Mouse (Mus musculus) bone marrow macrophage, adult 2 months (primary cell): Measurements from ENCODE around the gene Rsad2. TPM values are rescaled to one million over a fixed set of nuclear protein-coding genes. Genes with fewer than 3 reads are reported as not detected.
"Not testable (repeated sequence)": the region's sequence is repeated elsewhere in the genome, so short reads cannot be mapped to it uniquely, and the experiment has no call there.

ENCODE experiments used
- H3K27ac ChIP-seq: 2 replicates; pipeline ENCODE4 v1.5.1; 2012; ENCODE audit warnings: low read depth, low read length; ENCODE audit not compliant: insufficient read depth
- H3K4me1 ChIP-seq: 2 replicates; pipeline ENCODE4 v1.6.1; 2012; ENCODE audit warnings: low read length; ENCODE audit not compliant: control insufficient read depth, insufficient read depth
- H3K4me3 ChIP-seq: 2 replicates; pipeline ENCODE4 v1.5.1; 2012; ENCODE audit warnings: mild to moderate bottlenecking, low read length, moderate library complexity; ENCODE audit not compliant: insufficient read depth
- CTCF ChIP-seq: IDR thresholded peaks from 2 replicates; pipeline ENCODE4 v1.5.1; 2012; ENCODE audit warnings: low read depth, mild to moderate bottlenecking, low read length, moderate library complexity
- POLR2A ChIP-seq: IDR thresholded peaks from 2 replicates; pipeline ENCODE4 v1.6.1; 2012; ENCODE audit warnings: mild to moderate bottlenecking, low read depth, low read length, borderline replicate concordance
- polyA plus RNA-seq: library from polyadenylated mRNA; stranded (reverse); fragments of >200 nt; gene quantifications from 2 replicates; pipeline ENCODE4 v1.2.4, GENCODE M21; 2012; ENCODE audit not compliant: missing spikeins, insufficient read depth, insufficient read length

Rsad2 gene
- 32.3 and 33.7 TPM in 2 replicates for polyA plus RNA-seq

DNA sequence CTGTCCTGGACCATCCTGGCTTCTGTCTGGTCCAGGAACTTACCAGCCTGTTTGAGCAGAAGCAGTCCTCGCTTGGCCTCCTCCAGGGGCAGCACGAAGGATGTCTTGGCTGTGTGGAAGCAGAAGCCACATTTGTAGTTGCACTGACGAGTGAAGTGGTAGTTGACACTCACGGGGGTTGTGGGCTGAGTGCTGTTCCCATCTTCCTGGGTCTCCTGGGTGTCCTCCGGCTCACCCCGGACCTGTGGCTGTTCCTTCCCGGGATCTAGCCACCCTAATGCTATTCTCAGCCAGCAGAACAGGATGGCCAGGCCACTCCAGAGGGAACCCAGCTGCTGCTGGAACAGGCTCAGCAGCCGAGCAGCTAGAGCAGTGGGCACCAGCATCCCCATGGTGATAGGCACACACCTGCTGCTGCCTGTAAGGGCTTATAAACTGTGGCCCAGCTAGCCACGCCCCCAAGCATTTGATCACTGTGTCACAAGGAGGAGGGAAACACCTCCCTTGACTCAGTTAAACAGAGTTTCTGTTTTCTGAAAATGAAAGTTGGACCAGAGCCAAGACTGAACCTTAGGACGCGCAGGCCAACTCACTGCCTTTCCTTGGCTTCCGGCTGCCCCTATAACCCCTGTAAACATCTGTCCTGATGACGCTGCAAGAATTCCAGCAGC is at the start of gene Rsad2:
TSS of gene Rsad2 (minus strand) at position 425 of the 671 bp plus-strand sequence.
- no peak for TF ChIP-seq CTCF
- peak within 1 kb of the TSS; percentile 12; the same call in 1 of the 2 replicates for H3K27ac ChIP-seq
- H3K4me1 ChIP-seq: peaks cover 34% of the 10 kb centered on the region
- peak within 1 kb of the TSS; percentile 40 for H3K4me3 ChIP-seq

DNA sequence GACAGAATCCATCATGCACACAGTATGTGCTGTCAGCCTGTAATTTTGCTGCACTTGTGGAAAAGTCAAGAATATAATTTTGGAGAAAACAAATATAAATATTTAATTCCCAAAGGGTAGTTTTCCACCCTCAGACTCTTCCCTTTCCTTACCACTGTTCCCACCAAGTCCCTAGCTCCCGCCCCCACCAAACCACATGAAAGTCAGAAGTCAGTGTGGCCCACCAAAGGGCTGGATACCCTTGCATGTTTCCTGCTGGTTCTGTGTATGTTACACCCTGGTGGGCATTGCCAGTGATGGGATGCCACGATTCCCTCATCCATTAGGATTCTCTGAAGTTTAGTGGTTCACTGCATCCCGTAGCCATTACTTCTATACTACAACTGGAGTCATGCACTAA is 44.8 kb upstream of the Rsad2 start:
- TF ChIP-seq CTCF (no peak), POLR2A (no peak)
- Histone ChIP-seq H3K27ac (no peak overlapping the region), H3K4me1 (no peaks in the 10 kb centered on the region), H3K4me3 (no peak overlapping the region)

DNA sequence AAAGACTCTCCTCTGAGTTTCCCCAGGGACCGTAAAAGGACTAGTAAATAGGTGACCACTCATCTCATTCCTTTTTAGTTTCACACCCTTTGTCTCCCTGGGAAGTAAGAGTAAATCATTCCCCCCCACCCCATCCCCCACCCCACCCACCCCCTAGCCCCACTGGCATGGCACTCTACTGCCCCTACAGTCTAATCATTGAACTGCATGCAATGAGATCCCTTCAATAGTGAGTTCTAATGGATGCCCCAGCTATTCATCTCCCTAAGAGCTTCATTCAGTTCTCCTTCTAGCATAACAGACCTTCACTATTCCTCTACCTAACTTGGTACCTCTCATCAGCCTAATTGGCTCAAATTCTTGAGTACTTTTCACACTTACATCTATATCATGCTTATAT is 33.7 kb upstream of the Rsad2 start:
- no peak for TF ChIP-seq POLR2A
- TF ChIP-seq CTCF: no peak
- no peaks in the 10 kb centered on the region for H3K4me1 ChIP-seq
- H3K27ac ChIP-seq: no peak overlapping the region
- H3K4me3 ChIP-seq: no peak overlapping the region

DNA sequence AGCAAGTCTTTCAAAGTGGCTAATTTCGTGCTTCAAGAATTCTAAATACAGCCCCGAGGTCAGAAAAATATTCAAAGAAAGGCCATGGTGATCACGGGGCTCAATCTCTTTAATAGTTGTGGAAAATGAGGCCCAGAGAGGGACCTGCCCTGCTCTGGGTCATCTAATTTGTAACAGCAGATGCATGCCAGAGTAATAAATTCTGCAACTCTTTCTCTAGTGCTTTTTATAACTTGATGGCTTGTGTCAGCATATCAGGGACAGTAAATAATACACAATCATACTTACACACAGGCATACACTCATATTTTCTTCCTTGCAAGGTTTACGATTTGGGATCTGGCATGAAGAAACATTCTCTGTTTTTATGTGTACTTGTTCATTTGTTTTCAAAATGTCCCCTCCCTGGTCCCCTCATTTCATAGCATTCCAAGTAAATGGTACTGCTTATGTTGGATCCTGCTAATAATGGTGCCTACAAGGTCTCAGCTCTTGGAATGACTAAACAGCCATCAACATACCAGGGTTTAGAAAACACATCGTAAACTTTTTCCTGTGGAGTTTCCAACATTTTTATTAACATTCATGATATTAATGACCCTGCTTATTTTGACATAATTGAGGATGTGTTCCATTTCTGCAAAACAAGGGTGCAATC is 32.5 kb upstream of the Rsad2 start:
- Histone ChIP-seq H3K4me3 (no peak overlapping the region), H3K27ac (no peak overlapping the region), H3K4me1 (no peaks in the 10 kb centered on the region)
- TF ChIP-seq POLR2A (no peak), CTCF (no peak)

DNA sequence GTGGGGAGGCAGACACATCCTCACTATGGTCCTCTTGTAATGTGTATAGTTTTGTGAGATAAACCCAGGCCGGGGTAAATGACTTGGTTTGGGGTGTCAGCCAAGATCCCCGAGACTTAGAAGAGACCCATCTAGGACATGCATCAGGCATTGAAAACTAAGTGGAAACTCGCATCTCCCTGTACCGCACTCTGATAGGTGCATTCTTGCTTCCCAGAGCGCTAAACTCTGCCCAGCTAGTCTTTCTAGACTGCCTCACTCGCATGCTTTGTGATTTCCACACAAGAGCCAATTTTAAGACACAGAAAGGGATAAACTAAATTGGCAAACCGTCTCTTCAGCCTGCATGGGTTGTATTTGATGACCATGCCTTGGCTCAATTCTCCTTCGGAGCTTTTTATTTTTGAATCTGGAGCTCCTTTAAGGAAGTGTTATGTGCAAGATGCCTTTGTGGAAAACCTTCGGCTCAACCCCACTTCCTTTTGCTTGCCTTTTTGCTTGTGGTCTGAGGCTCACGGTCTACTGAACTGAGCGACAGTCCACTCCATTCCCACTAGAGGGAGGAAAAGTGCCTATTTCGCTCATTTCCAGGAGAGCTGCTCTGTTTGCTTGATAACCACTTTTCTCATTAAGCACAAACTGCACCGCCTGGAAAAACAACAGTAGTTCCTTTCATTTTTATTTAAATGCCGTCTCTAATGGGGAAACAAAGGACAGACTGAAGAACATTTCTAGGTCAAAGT is 31.8 kb upstream of the Rsad2 start:
- TF ChIP-seq POLR2A (no peak), CTCF (no peak)
- Histone ChIP-seq H3K27ac (no peak overlapping the region), H3K4me1 (no peaks in the 10 kb centered on the region), H3K4me3 (no peak overlapping the region)

DNA sequence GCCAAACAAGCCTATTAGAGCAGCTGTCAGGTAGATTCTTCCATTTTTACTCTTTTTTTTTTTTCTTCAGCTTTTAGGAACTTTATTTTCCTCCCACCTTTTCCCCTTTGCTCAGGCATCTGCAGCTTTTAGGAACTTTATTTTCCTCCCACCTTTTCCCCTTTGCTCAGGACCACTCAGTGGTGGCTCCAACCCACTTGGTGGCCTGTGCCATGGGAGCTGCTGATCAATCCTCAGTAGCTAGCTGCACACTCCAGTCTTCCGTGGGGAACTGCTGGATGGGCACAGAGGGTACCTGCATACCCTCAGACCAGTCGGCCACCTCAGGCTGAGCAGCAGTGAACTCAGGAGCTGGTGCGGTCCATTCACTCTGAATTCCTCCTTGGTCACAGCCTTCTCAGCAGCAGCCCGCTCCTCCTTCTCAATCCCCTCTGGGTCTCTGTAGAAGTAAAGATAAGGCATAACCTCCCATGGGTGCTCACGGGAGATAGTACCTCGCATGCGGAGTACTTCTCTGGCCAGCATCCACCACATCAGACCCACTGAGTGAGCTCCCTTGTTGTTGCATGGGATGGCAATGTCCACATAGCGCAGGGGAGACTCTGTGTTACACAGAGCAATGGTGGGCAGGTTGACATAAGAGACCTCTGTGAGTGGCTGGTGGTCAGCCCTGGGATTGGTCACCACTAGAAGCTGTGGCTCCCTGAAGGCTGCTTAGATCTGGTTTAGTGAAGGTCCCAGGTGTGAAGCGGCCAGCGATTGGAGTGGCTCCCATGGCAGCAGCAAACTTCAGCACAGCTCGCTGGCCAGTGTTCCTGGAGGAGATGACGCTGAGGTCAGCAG is 29.7 kb upstream of the Rsad2 start:
- H3K4me3 ChIP-seq, H3K27ac ChIP-seq, H3K4me1 ChIP-seq: not testable (repeated sequence)

DNA sequence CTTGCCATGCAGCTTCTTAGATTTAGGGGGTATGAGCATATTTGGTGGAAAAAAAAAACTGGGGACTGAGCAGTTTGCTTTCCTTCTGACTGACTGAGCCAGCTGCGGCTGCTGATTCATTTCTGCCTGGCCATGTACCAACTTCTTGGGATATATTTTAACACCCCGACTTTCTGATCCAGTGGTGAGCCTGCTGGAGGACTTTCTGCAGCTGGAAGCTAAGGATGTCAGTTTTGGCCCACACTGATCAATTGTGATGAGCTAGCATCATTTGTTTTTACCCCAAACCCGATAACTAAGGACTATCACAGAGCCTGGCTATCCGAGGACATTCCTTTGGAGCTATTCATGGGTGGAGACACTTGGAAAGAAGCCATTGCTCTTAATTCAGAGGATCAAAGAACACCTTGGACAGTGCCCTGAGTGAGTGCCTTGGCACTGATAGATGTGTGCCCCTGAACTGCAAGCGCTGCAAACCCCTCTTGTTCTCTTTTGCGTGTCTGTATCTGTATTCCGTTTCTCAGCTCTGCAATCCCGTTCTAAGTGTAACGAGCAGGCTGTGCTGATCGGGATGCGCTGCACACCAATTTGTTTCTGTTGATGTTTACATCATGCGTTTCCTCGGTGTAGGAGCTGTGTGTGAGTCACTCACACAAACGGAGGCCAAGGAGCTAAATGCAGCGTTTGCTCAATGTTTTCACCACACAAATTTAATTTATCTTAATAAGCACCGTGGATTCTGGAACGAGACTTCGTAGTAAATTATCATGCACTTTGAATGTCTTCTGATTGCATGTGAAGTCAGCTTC is 22.1 kb upstream of the Rsad2 start:
- TF ChIP-seq POLR2A (no peak), CTCF (no peak)
- Histone ChIP-seq H3K27ac (no peak overlapping the region), H3K4me1 (no peaks in the 10 kb centered on the region), H3K4me3 (no peak overlapping the region)

DNA sequence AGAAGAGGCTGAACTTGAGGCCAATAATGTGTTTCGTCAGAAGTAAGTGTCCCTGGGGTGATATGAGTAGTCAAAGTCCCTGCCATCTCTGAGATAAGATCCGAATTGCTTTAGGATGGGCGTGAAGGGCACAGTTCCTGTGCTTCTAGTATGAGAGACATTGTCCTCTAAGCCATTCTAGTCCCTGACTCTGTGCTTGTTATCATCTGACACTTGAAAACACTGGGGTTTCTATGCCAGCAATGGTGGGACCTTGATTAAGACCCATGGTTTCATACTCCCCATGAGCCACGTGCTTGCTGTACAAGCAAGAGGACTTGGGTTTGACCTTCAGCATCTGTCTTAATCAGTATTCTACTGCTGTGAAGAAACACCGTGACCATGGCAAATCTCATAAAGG is 20.9 kb upstream of the Rsad2 start:
- TF ChIP-seq CTCF (no peak), POLR2A (no peak)
- H3K4me3 ChIP-seq: no peak overlapping the region
- H3K27ac ChIP-seq: no peak overlapping the region

DNA sequence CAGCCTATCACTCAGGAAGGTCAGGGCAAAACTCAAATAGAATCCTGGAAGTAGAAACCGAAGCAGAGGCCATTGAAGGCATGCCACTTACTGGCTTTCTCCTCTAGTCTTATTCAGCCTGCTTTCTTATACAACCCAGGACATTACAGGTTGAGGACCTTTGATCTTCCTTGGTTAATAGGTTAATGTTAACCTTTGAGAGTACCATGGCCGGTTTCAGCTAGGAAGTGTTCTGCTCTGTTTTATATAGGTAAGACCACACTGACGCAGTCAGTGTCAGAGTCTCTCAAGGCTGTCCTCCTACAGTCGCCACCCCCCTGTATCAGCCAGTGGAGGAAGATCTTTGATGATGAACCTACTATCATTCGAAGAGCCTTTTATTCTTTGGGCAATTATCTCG is 17.5 kb upstream of the Rsad2 start:
- Histone ChIP-seq H3K27ac (no peak overlapping the region), H3K4me1 (peaks cover 4% of the 10 kb centered on the region; the same call in 1 of the 2 replicates), H3K4me3 (no peak overlapping the region)
- TF ChIP-seq POLR2A (no peak), CTCF (no peak)

More for the DNA sequence above, 20.9 kb upstream of the Rsad2 start:
- H3K4me1 ChIP-seq: no peaks in the 10 kb centered on the region
